In genomic region chr6:146941505-146942275, GRCm38 (mm10) we compare ENCODE assay signal across 27 mouse cellular contexts. TPM values are rescaled to one million over a fixed set of nuclear protein-coding genes. Genes with fewer than 3 reads are reported as not detected.
A peak's percentile ranks its signal among the peaks of the same experiment; 100 is the strongest.
DNase-seq lines count a peak whose midpoint lies in the region; ATAC-seq lines count a peak whose summit lies in the region.
"Had no signal": no experiment of that assay in that cellular context is flagged by ENCODE, and none has a peak within 500 bp of the region (broad histone marks: within the 10 kb centered on the region; RNA-seq: fewer than 3 reads in every experiment).

No protein-coding gene starts in this region.

- no peak overlapping the region for H3K4me2 ChIP-seq in limb, embryonic 15.5 days
- no peak overlapping the region for H3K4me2 ChIP-seq in stomach, embryonic 16.5 days (ENCODE audit: low read depth, low read length)
- H3K4me2 ChIP-seq in midbrain, embryonic 14.5 days (ENCODE audit: low read length): no peak overlapping the region
- H3K4me2 ChIP-seq: forebrain, embryonic 15.5 days; hindbrain, embryonic 15.5 days; midbrain, embryonic 15.5 days; stomach, embryonic 15.5 days had no signal

- 69% methylated on average over 7 of the region's 7 CpGs for WGBS in limb, embryonic 15.5 days
- whole genome bisulfite sequencing in limb, embryonic 10.5 days: 88% methylated on average over 7 of the region's 7 CpGs
- 69% methylated on average over 7 of the region's 7 CpGs for WGBS in stomach, embryonic 16.5 days
- WGBS in midbrain, embryonic 14.5 days: 90% methylated on average over 7 of the region's 7 CpGs

- DNase-seq in adrenal gland, adult 2 months: peak; percentile 64
- no peak for DNase-seq in adrenal gland, postnatal 10 days
- DNase-seq in limb, embryonic 10.5 days (ENCODE audit: low spot score): no peak
- no peak for DNase-seq in urinary bladder, adult 2 months (ENCODE audit: low spot score)
- no peak for DNase-seq in midbrain, embryonic 14.5 days
- DNase-seq: cerebellum, adult 11 months; cerebellum, adult 9-11 months; gastrocnemius, postnatal 25 days; kidney, adult 11 months; kidney, postnatal 4 days; lung, postnatal 4 days; thymus, adult 2 months had no signal

- peaks cover 12% of the 10 kb centered on the region; the same call in 1 of the 2 replicates for H3K4me1 ChIP-seq in limb, embryonic 15.5 days
- peaks cover 9% of the 10 kb centered on the region for H3K4me1 ChIP-seq in limb, embryonic 10.5 days
- peaks cover 37% of the 10 kb centered on the region for H3K4me1 ChIP-seq in brown adipose tissue, adult 24 weeks (ENCODE audit: control insufficient read depth, insufficient read depth, insufficient read length, low read length)
- peaks cover 12% of the 10 kb centered on the region; the same call in 1 of the 2 replicates for H3K4me1 ChIP-seq in stomach, embryonic 16.5 days (ENCODE audit: control insufficient read depth, insufficient read depth, low read length)
- no peaks in the 10 kb centered on the region for H3K4me1 ChIP-seq in midbrain, embryonic 14.5 days (ENCODE audit: control insufficient read depth, insufficient read depth, low read length)
- H3K4me1 ChIP-seq: forebrain, embryonic 15.5 days; midbrain, embryonic 15.5 days had no signal

- no peak for ATAC-seq in limb, embryonic 15.5 days (ENCODE audit: insufficient number of reproducible peaks, low FRiP score, low TSS enrichment, low read depth)
- no peak for ATAC-seq in stomach, embryonic 16.5 days (ENCODE audit: insufficient read depth, low FRiP score)
- ATAC-seq in midbrain, embryonic 14.5 days (ENCODE audit: low FRiP score, low TSS enrichment): no peak
- ATAC-seq: forebrain, embryonic 15.5 days; midbrain, embryonic 15.5 days had no signal

- peaks cover 8% of the 10 kb centered on the region; the same call in 1 of the 2 replicates for H3K36me3 ChIP-seq in limb, embryonic 15.5 days
- H3K36me3 ChIP-seq in limb, embryonic 10.5 days: peaks cover 9% of the 10 kb centered on the region
- H3K36me3 ChIP-seq in stomach, embryonic 16.5 days (ENCODE audit: control insufficient read depth, insufficient read depth, low read length): no peaks in the 10 kb centered on the region
- H3K36me3 ChIP-seq in midbrain, embryonic 14.5 days (ENCODE audit: control insufficient read depth, insufficient read depth, low read length): no peaks in the 10 kb centered on the region
- H3K36me3 ChIP-seq: forebrain, embryonic 15.5 days; G1E; hindbrain, embryonic 15.5 days; midbrain, embryonic 15.5 days; stomach, embryonic 15.5 days had no signal

- H3K9me3 ChIP-seq in limb, embryonic 15.5 days: no peaks in the 10 kb centered on the region
- H3K9me3 ChIP-seq in limb, embryonic 10.5 days (replicated peaks): no peaks in the 10 kb centered on the region
- H3K9me3 ChIP-seq in stomach, embryonic 16.5 days (replicated peaks; ENCODE audit: control insufficient read depth, low read length): no peaks in the 10 kb centered on the region
- H3K9me3 ChIP-seq in midbrain, embryonic 14.5 days (ENCODE audit: control insufficient read depth, low read length): no peaks in the 10 kb centered on the region
- H3K9me3 ChIP-seq: embryonic facial prominence, embryonic 10.5 days; forebrain, embryonic 15.5 days; G1E; hindbrain, embryonic 15.5 days; midbrain, embryonic 15.5 days; stomach, embryonic 15.5 days had no signal

- H3K27me3 ChIP-seq in limb, embryonic 15.5 days: no peaks in the 10 kb centered on the region
- H3K27me3 ChIP-seq in limb, embryonic 10.5 days (ENCODE audit: low read depth, poor library complexity, severe bottlenecking): no peaks in the 10 kb centered on the region
- H3K27me3 ChIP-seq in stomach, embryonic 16.5 days (ENCODE audit: control insufficient read depth, insufficient read depth, low read length): no peaks in the 10 kb centered on the region
- H3K27me3 ChIP-seq in midbrain, embryonic 14.5 days (ENCODE audit: control insufficient read depth, insufficient read depth, low read length): no peaks in the 10 kb centered on the region
- H3K27me3 ChIP-seq: CH12.LX; forebrain, embryonic 15.5 days; hindbrain, embryonic 15.5 days; midbrain, embryonic 15.5 days; stomach, embryonic 15.5 days had no signal

- no peak overlapping the region for H3K4me3 ChIP-seq in limb, embryonic 15.5 days
- H3K4me3 ChIP-seq in limb, embryonic 10.5 days: no peak overlapping the region
- H3K4me3 ChIP-seq in brown adipose tissue, adult 24 weeks (ENCODE audit: insufficient read depth, low read depth, low read length): no peak overlapping the region
- H3K4me3 ChIP-seq in stomach, embryonic 16.5 days (replicated peaks; ENCODE audit: low read length): no peak overlapping the region
- H3K4me3 ChIP-seq in midbrain, embryonic 14.5 days (replicated peaks; ENCODE audit: low read depth, low read length): no peak overlapping the region
- H3K4me3 ChIP-seq: embryonic facial prominence, embryonic 10.5 days; forebrain, embryonic 15.5 days; hindbrain, embryonic 15.5 days; midbrain, embryonic 15.5 days; stomach, embryonic 15.5 days had no signal

- no peak overlapping the region for H3K9ac ChIP-seq in limb, embryonic 15.5 days
- no peak overlapping the region for H3K9ac ChIP-seq in stomach, embryonic 16.5 days (ENCODE audit: low read length)
- no peak overlapping the region for H3K9ac ChIP-seq in midbrain, embryonic 14.5 days (replicated peaks; ENCODE audit: low read length)
- H3K9ac ChIP-seq: forebrain, embryonic 15.5 days; hindbrain, embryonic 15.5 days; midbrain, embryonic 15.5 days; stomach, embryonic 15.5 days had no signal

- 0 out of 2 replicates have a peak overlapping the region, but pooled peaks have one; percentile 11 for H3K27ac ChIP-seq in limb, embryonic 15.5 days
- H3K27ac ChIP-seq in limb, embryonic 10.5 days: no peak overlapping the region
- peak overlapping the region; percentile 54 for H3K27ac ChIP-seq in brown adipose tissue, adult 24 weeks (replicated peaks; ENCODE audit: low read depth, low read length)
- H3K27ac ChIP-seq in stomach, embryonic 16.5 days (ENCODE audit: low read length): peak overlapping the region; percentile 40; the same call in 1 of the 2 replicates
- no peak overlapping the region for H3K27ac ChIP-seq in midbrain, embryonic 14.5 days (replicated peaks; ENCODE audit: low read depth, low read length)
- H3K27ac ChIP-seq: embryonic facial prominence, embryonic 10.5 days; forebrain, embryonic 15.5 days; hindbrain, embryonic 15.5 days; midbrain, embryonic 15.5 days; stomach, embryonic 15.5 days had no signal

RNA-seq across cellular contexts. Expression of gene 1700034J05Rik, which starts 12.5 kb away (rescaled TPM):
- total RNA-seq in adrenal gland, adult 2 months (2021): not detected
- not detected in 2 replicates for polyA plus RNA-seq in adrenal gland, adult 2 months (2012; rRNA removed)
- total RNA-seq in adrenal gland, postnatal 10 days (2021): not detected
- 0.13 and 0.16 TPM in 2 replicates for polyA plus RNA-seq in limb, embryonic 15.5 days (2015; fragmentation: Nextera tagmentation; extraction: Ambion mirVana)
- polyA plus RNA-seq in limb, embryonic 10.5 days (2016; fragmentation: Nextera tagmentation; extraction: Ambion mirVana): 0.14 and 0.23 TPM in 2 replicates
- polyA plus RNA-seq in brown adipose tissue, adult 24 weeks (2012; ENCODE audit: insufficient read depth, insufficient read length, missing spikeins): not detected in 2 replicates
- polyA plus RNA-seq in stomach, embryonic 16.5 days (2015; fragmentation: Nextera tagmentation; extraction: Ambion mirVana): 0.14 and 0.21 TPM in 2 replicates
- polyA plus RNA-seq in urinary bladder, adult 2 months (2012; rRNA removed): not detected in 2 replicates
- not detected in 2 replicates for polyA plus RNA-seq in midbrain, embryonic 14.5 days (2014; fragmentation: Nextera tagmentation; extraction: Ambion mirVana)
- total RNA-seq: CH12.LX; gastrocnemius, postnatal 25 days; hematopoietic stem cell, adult 5-6 weeks; left cerebral cortex, postnatal 14 days; megakaryocyte-erythroid progenitor cell, adult 5-6 weeks had no signal
- polyA plus RNA-seq: brain, embryonic 14.5 days; cortical plate, adult 2 months; forebrain, embryonic 15.5 days; G1E; midbrain, embryonic 15.5 days; thymus, adult 2 months had no signal

RNA-seq across cellular contexts. Expression of gene Ppfibp1, which starts 53.4 kb away (rescaled TPM):
- 10 to 100 TPM; 78.9 to 99.7 TPM for total RNA-seq in adrenal gland, adult 2 months (2021)
- polyA plus RNA-seq in adrenal gland, adult 2 months (2012; rRNA removed): 10.8 and 12.9 TPM in 2 replicates
- total RNA-seq in adrenal gland, postnatal 10 days (2021): 10 to 100 TPM; 89.2 to 94.4 TPM
- 60.8 and 63.5 TPM in 2 replicates for polyA plus RNA-seq in limb, embryonic 15.5 days (2015; fragmentation: Nextera tagmentation; extraction: Ambion mirVana)
- polyA plus RNA-seq in limb, embryonic 10.5 days (2016; fragmentation: Nextera tagmentation; extraction: Ambion mirVana): 31.9 and 37.0 TPM in 2 replicates
- polyA plus RNA-seq in brown adipose tissue, adult 24 weeks (2012; ENCODE audit: insufficient read depth, insufficient read length, missing spikeins): 23.7 and 25.4 TPM in 2 replicates
- 51.4 and 53.4 TPM in 2 replicates for polyA plus RNA-seq in stomach, embryonic 16.5 days (2015; fragmentation: Nextera tagmentation; extraction: Ambion mirVana)
- polyA plus RNA-seq in urinary bladder, adult 2 months (2012; rRNA removed): 64.0 TPM in 2 replicates
- 9.2 and 13.4 TPM in 2 replicates for polyA plus RNA-seq in midbrain, embryonic 14.5 days (2014; fragmentation: Nextera tagmentation; extraction: Ambion mirVana)

Comparison
In these comparisons a context has a peak if more than half of its experiments do, and no peak if none do; other contexts are left out.
1. H3K27ac ChIP-seq: peak in limb, embryonic 15.5 days (single experiment), brown adipose tissue, adult 24 weeks (single experiment) and stomach, embryonic 16.5 days (single experiment); none in limb, embryonic 10.5 days (single experiment) and midbrain, embryonic 14.5 days (single experiment).